Mouse (Mus musculus) brain, embryonic 14.5 days (tissue): Measurements from ENCODE around the gene Pth2. TPM values are rescaled to one million over a fixed set of nuclear protein-coding genes. Genes with fewer than 3 reads are reported as not detected.
"Not testable (repeated sequence)": the region's sequence is repeated elsewhere in the genome, so short reads cannot be mapped to it uniquely, and the experiment has no call there.

Experiments used
- DNase-seq: peaks from one replicate; pipeline ENCODE4 v3.0.0-alpha.2; 2011; ENCODE audit warnings: low read depth
- CTCF ChIP-seq: fragments of 200-500 bp; IDR thresholded peaks from 2 replicates; pipeline ENCODE4 v1.5.1; 2012; ENCODE audit warnings: inconsistent platforms, mild to moderate bottlenecking, moderate library complexity, borderline replicate concordance; ENCODE audit not compliant: insufficient read depth, insufficient read length; ENCODE audit errors: extremely low read depth
- POLR2A ChIP-seq: fragments of 200-500 bp; IDR thresholded peaks from 2 replicates; pipeline ENCODE4 v1.6.1; 2012; ENCODE audit warnings: mild to moderate bottlenecking, inconsistent platforms, borderline replicate concordance; ENCODE audit not compliant: poor library complexity, insufficient read depth, insufficient read length, severe bottlenecking; ENCODE audit errors: extremely low read depth
- polyA plus RNA-seq: library from polyadenylated mRNA; depleted of rRNA; stranded (reverse); fragments of >200 nt; gene quantifications from 2 replicates; pipeline ENCODE4 v1.2.3, GENCODE M21; 2012

Pth2 gene
- polyA plus RNA-seq, 1 experiment, result 0.30 TPM

DNA sequence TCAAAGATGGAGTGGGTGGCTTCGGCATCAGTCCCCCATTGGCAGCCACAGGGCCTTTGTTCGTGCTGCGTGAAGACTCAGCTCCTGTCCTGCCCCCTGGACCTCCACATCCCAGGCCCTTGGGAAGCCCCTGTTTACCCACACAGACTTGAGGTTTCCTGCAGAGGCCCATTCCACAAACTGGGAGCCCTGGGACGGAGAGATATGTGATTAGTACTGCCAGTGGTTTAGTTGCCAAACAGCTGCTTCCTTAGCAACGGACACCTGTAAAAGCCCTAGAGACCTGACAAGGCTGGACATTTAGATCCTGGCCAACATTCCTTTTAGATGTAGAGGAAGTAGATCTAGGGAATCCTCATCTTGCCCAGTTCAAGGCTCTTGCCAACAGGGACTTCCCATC, 38.9 kb upstream of the Pth2 start:
- no peak for TF ChIP-seq POLR2A
- TF ChIP-seq CTCF, result no peak
- no peak for DNase-seq

DNA sequence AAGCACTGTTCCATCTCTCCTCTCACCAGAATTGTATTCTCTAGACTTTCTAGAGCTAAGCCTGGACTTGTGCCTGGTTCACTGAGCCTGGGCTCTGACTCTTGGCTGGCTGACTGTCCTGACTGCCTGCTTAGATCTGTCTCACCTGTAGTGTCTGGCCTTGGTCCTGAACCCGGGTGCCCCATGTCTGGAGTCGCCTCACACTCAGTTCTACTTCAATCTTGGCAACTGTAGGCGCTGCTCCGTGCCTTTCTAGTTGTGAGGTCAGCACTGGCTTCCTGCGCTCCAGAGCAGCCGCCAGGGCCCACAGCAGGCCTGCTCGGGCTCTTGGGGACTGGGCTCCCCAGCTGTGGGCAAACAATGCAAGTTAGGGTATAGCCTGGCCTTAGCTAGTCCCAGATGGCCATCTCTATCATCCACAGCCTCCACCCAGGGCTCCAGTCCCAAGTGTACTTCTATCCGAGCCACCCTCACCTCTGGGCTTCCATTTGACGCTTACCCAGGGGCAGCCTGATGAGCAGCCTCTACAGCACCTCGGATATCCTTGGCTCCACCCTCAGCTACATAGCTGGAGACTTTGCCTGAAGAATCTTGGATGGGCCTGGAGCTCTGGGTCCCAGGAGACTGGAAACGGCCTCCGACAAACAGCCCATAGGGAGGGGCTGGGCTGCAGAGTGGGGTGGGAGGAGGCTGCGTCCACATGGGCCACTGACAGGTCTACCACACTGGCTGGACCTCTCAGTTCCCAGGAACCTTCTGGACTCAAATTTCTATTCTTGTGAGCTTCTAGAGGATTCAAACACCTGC, 36.2 kb upstream of the Pth2 start:
- TF ChIP-seq CTCF, result no peak
- TF ChIP-seq POLR2A, result no peak
- no peak for DNase-seq

DNA sequence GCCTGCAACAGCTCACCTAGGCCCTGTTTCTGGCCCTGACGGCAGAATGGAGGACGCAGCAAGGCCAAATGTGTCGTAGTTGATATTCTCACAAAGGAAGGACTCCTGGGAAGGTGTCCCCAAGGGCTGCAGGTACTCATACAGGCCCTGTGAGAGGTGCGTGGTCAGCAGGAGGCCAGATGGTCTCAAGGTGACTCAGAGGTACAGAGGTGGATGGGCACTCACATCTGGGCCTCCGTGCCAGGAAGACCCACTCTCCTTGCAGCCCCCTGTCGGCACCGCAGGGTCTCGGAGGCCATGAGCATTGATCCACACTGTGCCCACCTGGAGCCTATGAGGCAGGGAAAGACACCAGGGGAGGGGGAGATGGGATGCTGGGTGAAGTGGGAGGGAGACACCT, 35.3 kb upstream of the Pth2 start:
- no peak for DNase-seq
- TF ChIP-seq CTCF (no peak), POLR2A (no peak)

DNA sequence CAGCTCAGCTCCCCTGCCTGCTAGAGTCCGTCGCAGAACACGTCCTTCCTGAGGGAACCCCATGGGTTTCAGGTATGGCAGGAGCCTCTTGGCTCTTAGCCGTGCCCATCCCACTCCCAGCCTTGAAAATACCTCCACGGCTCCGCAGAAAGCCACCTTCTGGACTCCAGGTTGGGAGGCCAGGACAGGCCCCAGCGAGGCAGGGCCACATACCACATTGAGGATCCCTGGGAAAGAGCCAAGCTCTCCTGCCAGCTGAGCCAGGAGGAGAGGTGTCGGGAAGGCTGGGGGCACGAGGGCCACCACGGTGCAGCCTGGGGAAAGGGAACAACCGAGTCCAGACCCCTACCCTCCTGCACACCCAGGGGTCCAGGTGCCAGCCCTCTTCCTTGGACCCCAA, 33.5 kb upstream of the Pth2 start:
- TF ChIP-seq POLR2A (no peak), CTCF (no peak)
- DNase-seq, result no peak

DNA sequence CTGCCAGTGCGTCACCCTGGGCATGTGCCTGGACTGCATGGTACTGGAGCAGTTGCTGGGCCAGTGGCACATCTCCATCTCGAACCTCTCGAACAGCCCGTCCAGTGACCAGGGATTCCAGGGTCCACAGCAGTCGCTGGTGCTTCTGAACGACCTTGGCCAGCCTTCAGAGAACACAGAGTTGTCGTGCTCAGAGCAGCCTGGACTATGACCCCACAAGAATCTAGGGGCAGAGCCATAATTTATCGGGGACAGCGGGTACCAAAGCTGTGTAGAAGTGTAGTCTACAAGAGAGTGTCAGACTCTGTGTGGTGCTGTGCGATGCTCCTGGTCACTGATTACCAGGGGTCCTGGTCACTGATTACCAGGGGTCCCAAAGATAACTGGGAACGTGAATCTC, 32.9 kb upstream of the Pth2 start:
- DNase-seq, result no peak

DNA sequence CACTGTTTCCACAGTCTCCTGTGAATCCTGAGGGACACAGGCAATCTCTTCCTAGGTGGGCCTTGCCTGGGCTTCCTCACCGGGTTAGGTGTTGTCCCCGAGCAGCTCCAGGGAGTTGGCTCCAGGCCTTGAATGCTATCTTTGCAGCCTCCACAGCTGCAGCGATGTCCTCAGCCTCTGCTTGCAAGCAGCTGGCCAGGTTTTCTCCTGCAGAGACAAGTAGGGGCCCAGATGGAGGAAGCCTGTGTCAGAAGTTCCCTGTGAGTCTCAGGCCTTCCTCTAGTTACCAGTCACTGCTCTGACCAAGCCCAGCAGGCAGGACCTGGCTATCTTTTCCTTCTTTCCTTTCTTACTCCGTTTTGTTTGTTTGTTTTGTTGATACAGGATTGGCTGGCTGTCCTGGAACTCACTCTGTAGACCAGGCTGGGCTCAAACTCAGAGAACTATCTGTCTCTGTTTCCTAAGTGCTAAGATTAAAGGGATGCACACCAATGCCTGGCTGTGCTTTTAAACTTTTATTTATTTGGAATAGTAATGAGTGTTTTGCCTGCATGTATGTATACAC, 32.2 kb upstream of the Pth2 start:
- no peak for DNase-seq
- TF ChIP-seq CTCF, result no peak
- TF ChIP-seq POLR2A, result no peak

More for the DNA sequence above, 32.9 kb upstream of the Pth2 start:
- TF ChIP-seq POLR2A, result no peak
- TF ChIP-seq CTCF, result no peak

DNA sequence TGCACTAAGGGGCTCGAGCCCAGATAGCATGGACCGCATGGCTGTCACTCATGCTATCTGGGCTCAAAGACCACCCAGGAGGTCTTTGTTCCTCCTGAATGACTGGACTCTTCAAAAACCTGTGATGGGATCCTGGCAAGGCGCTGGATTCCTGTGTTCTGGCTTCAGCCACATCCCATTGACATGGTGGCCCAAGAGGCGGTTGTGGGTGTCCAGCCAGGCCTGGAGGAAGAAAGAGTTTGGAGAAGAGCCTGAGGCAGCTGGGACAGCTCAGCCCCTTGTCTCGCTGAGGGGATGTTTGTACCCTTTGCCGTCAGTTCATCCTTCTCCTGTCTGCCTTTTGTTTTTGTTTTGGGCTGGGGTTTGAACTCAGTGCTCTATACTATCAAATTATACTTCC, 31.2 kb upstream of the Pth2 start:
- no peak for DNase-seq
- TF ChIP-seq CTCF (no peak), POLR2A (no peak)

DNA sequence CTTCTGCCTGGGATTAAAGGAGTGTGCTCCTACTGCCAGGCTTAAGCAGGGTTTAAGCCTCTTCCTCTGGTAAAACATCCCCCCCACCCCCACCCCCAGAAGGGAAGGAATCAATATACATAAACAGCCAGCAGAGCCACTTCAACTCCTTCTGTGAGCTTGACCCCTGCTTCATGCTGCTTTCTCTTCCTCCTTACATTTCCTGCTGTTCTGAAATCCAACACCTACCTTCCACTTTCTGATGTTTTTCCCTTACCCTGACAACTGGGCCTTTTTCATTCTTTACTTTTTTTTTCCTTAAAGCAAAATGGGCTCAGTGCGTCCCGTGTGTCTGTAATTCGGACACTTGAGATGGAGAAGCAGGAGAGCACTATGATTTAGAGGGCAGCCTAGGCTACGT, 30.5 kb upstream of the Pth2 start:
- DNase-seq, result no peak
- TF ChIP-seq CTCF (no peak), POLR2A (no peak)

DNA sequence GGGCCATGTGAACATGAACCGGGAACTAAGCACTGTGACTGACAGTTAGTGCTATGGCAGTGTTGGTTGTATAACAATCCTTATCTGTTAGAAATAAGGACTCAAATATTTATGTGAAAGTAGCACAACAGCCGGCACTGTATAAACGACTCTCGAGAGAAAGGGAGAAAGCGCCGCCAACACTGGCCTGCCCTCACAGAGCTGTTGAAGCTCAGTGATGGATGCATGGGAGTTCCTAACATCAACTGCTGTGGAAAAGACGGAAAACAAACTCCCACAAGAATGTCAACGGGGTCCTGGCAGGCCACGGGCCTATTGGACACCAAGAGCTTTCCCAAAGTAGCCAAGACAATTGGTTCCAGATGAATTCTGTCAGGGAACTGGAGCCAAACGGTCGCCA, 29.5 kb upstream of the Pth2 start:
- peak; percentile 57 for DNase-seq
- TF ChIP-seq CTCF (no peak), POLR2A (no peak)

DNA sequence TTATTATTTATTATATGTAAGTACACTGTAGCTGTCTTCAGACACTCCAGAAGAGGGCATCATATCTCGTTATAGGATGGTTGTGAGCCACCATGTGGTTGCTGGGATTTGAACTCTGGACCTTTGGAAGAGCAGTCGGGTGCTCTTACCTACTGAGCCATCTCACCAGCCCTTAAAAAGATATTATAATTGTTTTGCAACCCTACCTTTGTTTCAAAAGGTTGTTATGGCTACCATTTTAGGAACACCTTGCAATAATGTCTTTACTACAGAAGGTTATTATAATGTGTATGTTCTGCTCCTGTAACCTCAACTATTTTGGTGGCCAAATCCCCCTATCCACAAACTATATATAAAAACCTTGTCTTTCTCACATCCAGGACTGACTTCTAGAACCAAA, 27.7 kb upstream of the Pth2 start:
- DNase-seq, result not testable (repeated sequence)

DNA sequence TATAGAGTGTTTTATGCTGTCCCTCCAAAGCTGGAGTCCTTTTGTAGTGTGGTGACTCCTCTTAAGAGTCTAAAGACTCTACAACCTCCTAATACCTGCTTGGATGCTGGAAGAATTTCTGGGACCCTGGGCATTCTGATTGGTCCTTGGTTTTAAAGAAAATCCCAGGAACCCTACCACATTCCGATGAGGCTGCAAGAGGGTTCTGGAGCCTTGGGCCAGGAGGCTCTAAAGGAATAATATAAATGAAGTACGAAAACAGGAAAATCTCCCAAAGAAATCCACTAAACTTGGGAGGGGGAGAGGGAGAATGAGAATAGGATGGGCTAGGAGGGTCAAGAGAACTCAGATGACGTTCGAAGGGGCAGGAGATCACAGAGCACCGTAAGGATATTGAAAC, 27.2 kb upstream of the Pth2 start:
- DNase-seq, result no peak
- TF ChIP-seq POLR2A (no peak), CTCF (no peak)

DNA sequence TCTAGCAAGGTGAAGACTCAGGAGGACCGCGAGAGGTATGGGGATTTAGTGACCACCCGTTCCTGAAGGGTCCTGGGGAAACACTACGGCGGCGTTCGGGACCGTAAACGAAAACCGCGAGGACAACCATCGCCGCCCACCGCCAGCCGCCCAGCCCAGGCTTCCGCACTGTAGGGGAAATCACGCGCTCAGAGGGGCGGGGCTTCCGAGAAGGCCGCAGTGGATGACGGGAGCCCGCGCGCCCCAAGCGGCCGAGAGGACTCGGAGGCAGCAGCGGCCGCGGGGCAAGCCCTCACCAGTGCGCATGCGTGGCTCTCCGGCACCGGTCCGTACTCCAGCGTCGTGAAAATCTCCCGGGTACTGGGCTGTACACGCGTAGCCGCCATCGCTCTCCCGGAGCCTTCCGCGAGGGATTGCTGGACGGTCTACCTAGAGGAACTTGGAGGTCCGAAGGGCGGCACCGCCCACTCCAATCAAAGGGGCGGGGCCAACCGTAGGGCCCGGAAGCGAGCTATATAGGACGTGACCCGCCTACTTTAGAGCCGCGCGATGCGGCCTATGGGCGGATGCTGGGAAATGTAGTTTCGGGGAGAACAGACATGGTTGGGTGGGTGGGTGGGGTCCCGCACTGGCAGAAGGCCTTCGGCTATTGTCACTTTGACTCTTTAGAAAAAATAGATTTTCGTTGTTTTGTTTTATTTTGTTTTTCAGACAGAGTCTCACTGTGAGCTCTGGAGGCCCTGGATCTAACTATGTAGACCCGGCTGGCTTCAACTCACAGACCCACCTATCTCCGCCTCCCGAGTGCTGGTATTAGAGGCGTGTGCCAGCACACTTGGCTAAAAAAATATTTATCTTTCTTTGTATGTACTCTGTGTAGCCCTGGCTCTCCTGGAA, 26.5 kb upstream of the Pth2 start, which contains the start of the genes Pih1d1 and Aldh16a1:
Gene Pih1d1, plus strand, starts transcription at position 208 of the 897 bp plus-strand sequence.
Gene Aldh16a1, minus strand, starts transcription at position 489 of the 897 bp plus-strand sequence.
- TF ChIP-seq POLR2A, result peak; percentile 91
- peak; percentile 61 for TF ChIP-seq CTCF
- DNase-seq, result peak; percentile 98

DNA sequence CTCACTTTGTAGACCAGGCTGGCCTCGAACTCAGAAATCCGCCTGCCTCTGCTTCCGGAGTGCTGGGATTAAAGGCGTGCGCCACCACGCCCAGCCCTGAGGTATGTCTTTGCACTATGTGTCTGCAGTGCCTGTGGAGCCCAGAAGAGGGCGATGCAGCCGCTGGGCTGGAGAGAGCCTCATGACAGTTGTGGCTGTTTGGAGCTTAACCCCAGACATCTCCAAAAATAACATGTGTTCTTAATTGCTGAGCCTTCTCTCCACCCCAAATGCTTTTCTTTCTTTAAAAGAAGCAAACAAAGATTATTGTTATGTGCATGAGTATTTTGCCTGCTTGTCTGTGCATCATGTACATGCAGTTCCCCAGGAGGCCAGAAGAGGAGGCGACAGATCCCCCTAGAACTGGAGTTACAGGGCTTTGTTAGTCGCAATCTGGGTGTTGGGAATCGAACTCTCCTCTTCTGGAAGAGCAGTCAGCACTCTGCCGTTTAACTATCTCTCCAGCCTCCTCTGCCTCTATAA, 25.7 kb upstream of the Pth2 start:
- no peak for TF ChIP-seq POLR2A
- TF ChIP-seq CTCF, result peak; percentile 33; the same call in 1 of the 2 replicates
- DNase-seq, result peak; percentile 40
